Mouse (Mus musculus) liver, adult 2 months (tissue): Measurements from ENCODE around the gene Rnf216. TPM values are rescaled to one million over a fixed set of nuclear protein-coding genes. Genes with fewer than 3 reads are reported as not detected.
A peak's percentile ranks its signal among the peaks of the same experiment; 100 is the strongest.
"Not testable (repeated sequence)": the region's sequence is repeated elsewhere in the genome, so short reads cannot be mapped to it uniquely, and the experiment has no call there.

Experiments
- DNase-seq: peaks from one replicate; pipeline ENCODE4 v3.0.0-alpha.2; 2011; ENCODE audit warnings: low read depth, low spot score; ENCODE audit errors: extremely low read depth
- H3K27ac ChIP-seq: fragments of 200-500 bp; replicated peaks from 2 replicates; pipeline ENCODE4 v1.5.1; 2012; ENCODE audit warnings: low read depth, mild to moderate bottlenecking, control low read depth, inconsistent platforms, low read length; ENCODE audit not compliant: insufficient read depth
- H3K27me3 ChIP-seq: fragments of 200-500 bp; 2 replicates; pipeline ENCODE4 v1.6.1; 2012; ENCODE audit warnings: mild to moderate bottlenecking, moderate library complexity, low read length, inconsistent platforms; ENCODE audit not compliant: control insufficient read depth, insufficient read depth
- H3K36me3 ChIP-seq: fragments of 200-500 bp; 2 replicates; pipeline ENCODE4 v1.6.1; 2012; ENCODE audit warnings: low read length, inconsistent platforms; ENCODE audit not compliant: control insufficient read depth, insufficient read depth
- H3K4me1 ChIP-seq: fragments of 200-500 bp; 2 replicates; pipeline ENCODE4 v1.6.1; 2011; ENCODE audit warnings: low read length; ENCODE audit not compliant: control insufficient read depth, insufficient read depth
- H3K4me3 ChIP-seq: fragments of 200-500 bp; 2 replicates; pipeline ENCODE4 v1.5.1; 2011; ENCODE audit warnings: low read depth, mild to moderate bottlenecking, control low read depth, low read length, moderate library complexity; ENCODE audit not compliant: insufficient read depth
- H3K79me2 ChIP-seq: fragments of 200-500 bp; 2 replicates; pipeline ENCODE4 v1.6.1; 2012; ENCODE audit warnings: inconsistent platforms, mild to moderate bottlenecking, low read length, moderate library complexity; ENCODE audit not compliant: control insufficient read depth, insufficient read depth
- H3K9ac ChIP-seq: fragments of 200-500 bp; 2 replicates; pipeline ENCODE4 v1.6.1; 2012; ENCODE audit warnings: low read depth, mild to moderate bottlenecking, control low read depth, inconsistent platforms, low read length
- CTCF ChIP-seq: fragments of 200-500 bp; IDR thresholded peaks from 2 replicates; pipeline ENCODE4 v1.5.1; 2011; ENCODE audit warnings: low read depth, low read length, control low read depth
- POLR2A ChIP-seq: fragments of 200-500 bp; IDR thresholded peaks from 2 replicates; pipeline ENCODE4 v1.6.1; 2011; ENCODE audit warnings: low read length, control low read depth; ENCODE audit not compliant: insufficient read depth; ENCODE audit errors: extremely low read depth
- WGBS: fragments of 180-500 bp; shearing (Covaris S2); methylation state at CpG from one replicate; pipeline ENCODE4 v1.1.7; 2018; 5-methylcytosine and 5-hydroxymethylcytosine counted together
- polyA plus RNA-seq: library from polyadenylated mRNA; depleted of rRNA; stranded (reverse); fragments of >200 nt; gene quantifications from 2 replicates; pipeline ENCODE4 v1.2.3, GENCODE M21; 2012
- total RNA-seq: library from RNA; depleted of rRNA; stranded (reverse); fragments of >200 nt; gene quantifications from 2 replicates; pipeline ENCODE4 v1.2.3, GENCODE M21; 2014

Gene Rnf216
- total and polyA plus RNA-seq, 2 experiments, result 11.5 to 12.1 TPM

DNA sequence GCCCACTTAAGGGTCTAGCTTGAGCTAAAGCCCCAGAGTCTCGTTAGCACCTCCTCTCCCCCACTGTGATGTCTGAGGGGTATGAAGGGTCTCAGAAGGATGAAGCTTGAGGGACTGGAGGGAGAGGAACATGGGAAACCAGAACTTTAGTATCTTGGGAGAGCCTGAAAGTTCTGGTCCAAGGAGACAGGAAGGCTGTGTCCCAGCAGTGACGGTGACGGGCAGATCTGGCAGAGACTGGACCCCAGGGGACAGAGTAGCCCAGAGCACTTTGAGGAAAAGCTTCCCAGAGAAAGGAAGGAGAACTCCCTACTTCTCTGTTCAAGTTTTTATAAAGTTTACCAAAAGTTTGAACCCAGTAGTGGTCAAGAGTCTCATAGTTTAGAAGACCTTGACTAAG is 34.7 kb upstream of the Rnf216 start, which contains the start of gene Olfr718-ps1:
Olfr718-ps1 (minus strand) TSS at position 101 of the 400 bp plus-strand sequence.
- 71% methylated on average over 3 of the region's 3 CpGs for WGBS
- H3K79me2 ChIP-seq, result no peaks in the 10 kb centered on the region
- H3K36me3 ChIP-seq, result no peaks in the 10 kb centered on the region
- TF ChIP-seq POLR2A, result no peak
- no peak for TF ChIP-seq CTCF
- H3K9ac ChIP-seq, result no peak within 1 kb of the TSS
- H3K4me3 ChIP-seq, result no peak within 1 kb of the TSS
- no peak for DNase-seq
- no peaks in the 10 kb centered on the region for H3K27me3 ChIP-seq
- no peak within 1 kb of the TSS for H3K27ac ChIP-seq
- H3K4me1 ChIP-seq, result no peaks in the 10 kb centered on the region

DNA sequence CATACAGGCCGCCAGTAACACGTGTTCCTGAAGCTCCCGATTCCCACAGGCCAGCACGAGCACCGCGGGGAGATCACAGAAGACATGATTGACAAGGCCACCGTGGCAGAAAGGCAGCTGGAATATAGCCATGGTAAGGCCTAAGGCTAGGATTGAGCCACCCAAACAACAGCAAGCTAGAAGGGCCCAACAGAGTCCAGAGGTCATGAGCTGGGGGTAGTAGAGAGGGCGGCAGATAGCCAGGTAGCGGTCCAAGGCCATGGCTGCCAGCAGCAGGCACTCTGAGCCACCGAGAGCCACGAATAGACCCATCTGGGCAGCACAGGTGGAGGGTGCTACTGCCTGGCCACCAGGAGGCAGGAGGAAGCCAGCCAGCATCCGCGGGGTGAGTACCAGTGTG is 24.8 kb upstream of the Rnf216 start:
- Histone ChIP-seq H3K4me1 (no peaks in the 10 kb centered on the region), H3K36me3 (no peaks in the 10 kb centered on the region), H3K79me2 (no peaks in the 10 kb centered on the region), H3K27ac (no peak overlapping the region), H3K4me3 (no peak overlapping the region), H3K9ac (no peak overlapping the region), H3K27me3 (no peaks in the 10 kb centered on the region)
- 38% methylated on average over 13 of the region's 13 CpGs for WGBS
- DNase-seq, result peak; percentile 78
- TF ChIP-seq CTCF (peak; percentile 43), POLR2A (no peak)

DNA sequence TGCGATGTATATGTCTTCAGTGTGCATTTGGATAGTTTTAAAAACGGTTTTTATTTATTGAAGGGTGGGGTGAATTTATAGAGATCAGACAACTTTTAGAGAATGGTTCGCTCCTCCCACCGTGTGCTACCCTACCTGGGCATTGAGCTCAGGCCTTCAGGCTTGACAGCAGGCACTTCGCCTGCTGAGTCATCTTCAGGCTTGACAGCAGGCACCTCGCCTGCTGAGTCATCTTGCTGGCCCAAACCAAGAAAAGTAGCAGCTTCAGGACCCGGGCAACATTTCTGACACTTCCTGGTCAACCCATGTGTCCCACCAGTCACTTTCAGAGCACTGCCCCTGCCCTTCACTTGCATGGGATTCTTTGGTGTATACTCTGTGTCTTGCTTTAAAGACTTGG is 22.2 kb upstream of the Rnf216 start:
- Histone ChIP-seq H3K4me3 (no peak overlapping the region), H3K9ac (no peak overlapping the region), H3K27ac (no peak overlapping the region), H3K79me2 (no peaks in the 10 kb centered on the region), H3K4me1 (no peaks in the 10 kb centered on the region), H3K36me3 (no peaks in the 10 kb centered on the region), H3K27me3 (no peaks in the 10 kb centered on the region)
- no peak for DNase-seq
- no peak for TF ChIP-seq CTCF
- TF ChIP-seq POLR2A, result no peak
- WGBS, result 95% methylated on average over 7 of the region's 7 CpGs

DNA sequence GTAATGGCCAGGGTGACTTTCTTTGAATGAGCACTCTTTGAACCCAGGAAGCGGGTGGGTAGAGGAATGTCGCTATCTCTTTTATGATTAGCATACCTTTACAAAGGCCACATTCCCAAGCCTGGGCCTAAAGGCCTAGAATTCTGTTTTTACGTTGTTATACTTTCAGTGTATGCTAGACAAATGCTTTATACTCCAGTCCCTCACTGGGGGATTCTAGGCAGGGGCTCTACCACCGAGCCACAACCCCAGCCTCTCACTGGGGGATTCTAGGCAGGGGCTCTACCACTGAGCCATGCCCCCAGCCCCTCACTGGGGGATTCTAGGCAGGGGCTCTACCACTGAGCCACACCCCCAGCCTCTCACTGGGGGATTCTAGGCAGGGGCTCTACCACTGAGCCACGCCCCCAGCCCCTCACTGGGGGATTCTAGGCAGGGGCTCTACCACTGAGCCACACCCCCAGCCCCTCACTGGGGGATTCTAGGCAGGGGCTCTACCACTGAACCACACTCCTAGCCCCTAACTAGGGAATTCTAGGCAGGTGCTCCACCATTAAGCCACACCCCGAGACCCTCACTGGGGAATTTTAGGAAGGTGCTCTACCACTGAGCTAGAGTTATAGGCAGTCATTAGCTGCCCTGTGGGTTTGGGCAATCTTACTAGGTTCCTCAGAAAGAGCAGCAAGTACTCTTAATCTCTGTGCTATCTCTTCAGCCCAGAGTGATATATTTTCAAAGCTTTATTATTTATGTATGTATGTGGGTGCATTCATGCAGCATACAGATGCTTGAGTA is 21.6 kb upstream of the Rnf216 start:
- H3K79me2 ChIP-seq, H3K9ac ChIP-seq, H3K4me3 ChIP-seq, H3K36me3 ChIP-seq, DNase-seq, H3K27ac ChIP-seq, H3K27me3 ChIP-seq, H3K4me1 ChIP-seq: not testable (repeated sequence)
- WGBS, result 91% methylated on average over 4 of the region's 6 CpGs

DNA sequence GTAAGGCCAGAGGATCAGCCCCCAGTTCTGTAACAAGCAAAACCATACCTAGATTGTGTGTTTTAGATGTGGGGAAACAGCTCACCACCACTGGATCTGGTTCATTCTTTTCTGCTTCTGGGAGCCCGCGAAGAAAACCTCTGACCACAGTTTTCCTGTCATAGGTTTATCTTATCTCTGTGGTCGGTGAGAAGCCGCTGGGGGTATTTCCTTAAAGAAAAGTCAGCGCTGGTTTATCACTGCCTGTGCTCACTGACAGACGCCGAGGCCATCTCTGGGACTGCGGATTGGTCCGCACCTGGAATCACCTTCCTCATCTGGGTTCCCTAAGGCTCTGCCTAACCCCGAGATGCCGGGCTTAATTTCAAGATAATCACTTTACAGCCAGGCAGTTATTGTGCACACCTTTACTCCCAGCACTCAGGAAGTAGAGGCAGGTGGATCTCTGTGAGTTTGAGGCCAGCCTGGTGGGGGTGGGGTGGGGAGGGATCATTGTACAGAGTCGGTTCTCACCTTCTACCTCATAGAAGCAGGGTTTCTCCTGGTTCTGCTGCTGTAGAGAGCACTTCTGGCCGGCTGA is 20.2 kb upstream of the Rnf216 start:
- Histone ChIP-seq H3K36me3 (no peaks in the 10 kb centered on the region), H3K27ac (no peak overlapping the region), H3K4me1 (no peaks in the 10 kb centered on the region), H3K4me3 (no peak overlapping the region), H3K79me2 (no peaks in the 10 kb centered on the region), H3K9ac (no peak overlapping the region), H3K27me3 (no peaks in the 10 kb centered on the region)
- DNase-seq, result no peak
- TF ChIP-seq POLR2A (no peak), CTCF (no peak)
- WGBS, result 59% methylated on average over 13 of the region's 13 CpGs

DNA sequence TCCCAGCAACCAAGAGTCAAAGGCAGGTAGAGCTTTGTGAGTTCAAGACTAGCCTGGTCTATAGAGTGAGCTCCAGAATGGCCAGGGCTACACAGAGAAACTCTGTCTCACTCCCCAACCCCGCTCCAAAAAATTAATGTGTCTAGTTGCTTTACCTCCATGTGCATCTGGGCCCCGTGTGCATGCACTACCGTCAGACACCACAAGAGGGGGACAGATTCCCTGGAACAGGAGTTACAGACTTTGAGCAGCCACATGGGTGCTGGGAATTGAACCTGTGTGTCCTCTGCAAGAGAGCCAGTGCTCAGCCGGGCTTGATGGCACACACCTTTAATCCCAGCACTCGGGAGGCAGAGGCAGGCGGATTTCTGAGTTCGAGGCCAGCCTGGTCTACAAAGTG is 17.5 kb upstream of the Rnf216 start:
- no peaks in the 10 kb centered on the region for H3K27me3 ChIP-seq
- H3K4me3 ChIP-seq, result no peak overlapping the region
- no peaks in the 10 kb centered on the region for H3K4me1 ChIP-seq
- no peak for DNase-seq
- no peak overlapping the region for H3K9ac ChIP-seq
- H3K27ac ChIP-seq, result no peak overlapping the region
- WGBS, result 96% methylated on average over 7 of the region's 7 CpGs
- H3K79me2 ChIP-seq, result no peaks in the 10 kb centered on the region
- no peaks in the 10 kb centered on the region for H3K36me3 ChIP-seq
- peak; percentile 53; the same call in 1 of the 2 replicates for TF ChIP-seq CTCF
- no peak for TF ChIP-seq POLR2A
